Mouse (Mus musculus) cerebellum, adult 18-20 months (tissue): ENCODE data around the gene Shisa4.
"Not testable (repeated sequence)": the region's sequence is repeated elsewhere in the genome, so short reads cannot be mapped to it uniquely, and the experiment has no call there.

Experiments used
- DNase-seq, 2 experiments: peaks; one replicate each; pipeline ENCODE4 v3.0.0; 2021

Gene Shisa4

DNA sequence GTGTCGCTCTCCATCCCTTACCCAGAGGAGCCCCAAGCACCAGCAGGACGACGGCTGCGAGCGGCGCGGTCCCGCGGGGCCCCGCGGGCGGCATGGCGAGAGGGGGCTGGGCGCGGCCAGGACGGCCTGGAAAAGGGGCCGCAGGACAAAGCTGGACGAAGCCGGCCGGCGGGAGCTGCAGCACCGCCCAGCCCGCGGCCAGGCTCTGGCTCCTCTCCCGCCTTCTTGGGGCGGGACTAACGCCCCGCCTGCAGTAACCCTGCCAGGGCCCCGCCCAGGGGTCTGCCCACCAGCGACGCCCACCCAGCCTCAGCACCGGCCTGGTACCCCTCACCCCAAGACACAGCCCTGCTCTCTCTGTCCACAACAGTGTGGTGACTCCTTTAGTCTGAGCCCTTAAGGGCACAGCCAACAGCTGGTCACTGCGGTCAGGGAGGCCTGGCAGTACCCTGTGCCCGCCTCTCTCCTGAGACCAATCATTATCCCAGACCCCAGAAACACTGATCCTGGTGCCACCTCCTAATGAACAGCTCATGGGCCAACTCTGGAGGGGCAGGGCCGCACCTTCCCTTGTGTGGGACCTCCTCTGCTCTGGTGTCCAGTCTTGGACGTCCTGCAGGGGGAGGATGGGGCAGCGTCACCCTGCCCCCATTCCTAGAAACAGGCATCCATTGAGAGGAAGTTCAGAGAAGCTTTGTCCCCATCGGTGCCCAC, at the start of gene Shisa4:
Shisa4 (minus strand) TSS at position 370 of the 714 bp plus-strand sequence.
- peak; percentile 68 to 81 for DNase-seq

DNA sequence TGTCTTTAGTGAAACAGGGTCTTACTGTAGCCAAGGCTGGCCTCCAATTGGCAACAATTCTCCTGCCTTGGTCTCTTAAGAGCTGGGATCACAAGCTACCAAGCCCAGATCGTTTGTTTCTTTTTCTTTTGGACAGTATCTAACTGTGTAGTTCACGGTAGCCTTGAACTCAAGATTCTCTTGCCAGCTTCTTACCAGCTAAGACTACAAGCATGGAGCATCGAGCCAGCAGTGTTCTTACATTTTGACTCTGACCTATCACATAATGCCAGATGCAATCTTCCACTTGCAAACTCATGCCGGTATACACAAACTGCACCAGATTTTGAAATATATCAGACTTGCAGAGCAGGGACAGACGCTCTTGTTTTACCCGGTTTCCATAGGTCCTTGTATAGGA, 47.7 kb upstream of the Shisa4 start:
- DNase-seq, result no peak

DNA sequence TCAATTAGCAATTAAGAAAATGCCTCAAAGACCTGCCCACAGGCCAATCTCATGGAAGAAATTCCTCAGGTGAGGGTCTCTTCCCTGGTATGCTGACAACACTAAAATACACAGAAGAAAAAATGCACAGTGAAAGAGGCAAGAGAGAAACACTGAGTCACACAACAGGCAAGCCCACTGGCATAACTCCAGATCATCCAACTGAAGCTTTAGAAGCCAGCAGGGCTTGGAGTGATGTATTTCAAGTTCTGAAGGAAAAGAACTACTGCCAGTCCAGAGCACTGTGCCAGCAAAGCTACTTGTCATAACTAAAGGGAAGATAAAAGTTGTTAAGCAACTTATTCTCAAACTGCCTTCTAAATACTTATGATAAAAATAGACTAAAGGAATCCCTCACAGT, 39.0 kb upstream of the Shisa4 start:
- DNase-seq, result no peak

DNA sequence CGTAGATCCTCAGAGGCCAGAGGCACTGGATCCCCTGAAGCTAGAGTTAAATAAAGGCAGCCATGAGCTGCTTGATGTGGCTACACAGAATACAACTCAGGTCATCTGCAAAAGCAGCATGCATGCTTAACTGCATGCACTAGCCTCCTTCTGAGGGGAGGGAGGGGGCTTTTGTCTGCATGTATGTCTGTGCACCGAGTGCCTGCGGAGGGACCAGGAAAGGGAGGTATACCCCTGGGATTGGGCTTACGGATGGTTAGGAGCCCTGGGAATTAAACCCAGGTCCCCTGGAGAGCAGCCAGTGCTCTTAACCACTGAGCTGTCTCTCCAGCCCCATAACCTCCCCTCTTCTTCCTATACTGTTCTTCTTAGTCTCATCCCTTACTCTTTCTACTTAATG, 37.1 kb upstream of the Shisa4 start:
- no peak for DNase-seq

DNA sequence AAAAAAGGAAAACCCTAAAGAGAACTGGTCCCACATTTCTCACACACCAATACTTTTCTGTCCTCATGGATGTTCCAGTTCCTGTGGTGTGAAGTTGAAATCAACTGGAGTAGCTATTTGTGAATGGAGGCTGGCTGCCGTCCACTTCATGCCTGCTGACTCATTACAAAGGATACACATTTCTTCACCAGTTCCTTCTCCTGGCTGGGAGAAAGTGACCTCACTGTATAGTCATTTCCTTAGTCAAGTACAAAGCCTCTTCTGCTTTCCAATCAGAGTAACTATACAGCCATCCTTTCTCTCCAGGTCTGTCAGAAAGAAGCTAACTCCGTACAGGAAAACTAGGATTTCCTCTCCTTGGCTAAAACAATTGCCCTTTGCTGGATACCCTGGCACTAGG, 35.9 kb upstream of the Shisa4 start:
- DNase-seq, result no peak

DNA sequence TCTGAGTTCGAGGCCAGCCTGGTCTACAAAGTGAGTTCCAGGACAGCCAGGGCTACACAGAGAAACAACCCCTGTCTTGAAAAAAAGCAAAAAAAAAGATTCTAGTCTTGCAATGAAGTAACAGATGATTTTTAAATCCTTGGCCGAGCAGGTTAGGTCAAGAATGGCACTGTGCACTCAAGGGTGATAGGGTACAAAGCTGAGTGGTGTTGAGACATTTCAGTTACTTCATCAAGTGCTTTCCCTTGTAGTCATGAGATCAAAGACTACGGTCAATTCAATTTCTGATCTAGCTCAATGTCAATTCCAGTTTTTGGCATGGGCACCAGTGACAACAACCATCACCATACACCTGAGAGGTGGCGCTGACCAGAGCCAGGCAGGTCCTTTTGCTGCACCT, 33.9 kb upstream of the Shisa4 start:
- DNase-seq, result no peak

GRCm38 (mm10) chr1:135405356-135405755, 30.3 kb upstream of the Shisa4 start:
- no peak for DNase-seq

GRCm38 (mm10) chr1:135401452-135402110, 26.5 kb upstream of the Shisa4 start:
- no peak for DNase-seq

DNA sequence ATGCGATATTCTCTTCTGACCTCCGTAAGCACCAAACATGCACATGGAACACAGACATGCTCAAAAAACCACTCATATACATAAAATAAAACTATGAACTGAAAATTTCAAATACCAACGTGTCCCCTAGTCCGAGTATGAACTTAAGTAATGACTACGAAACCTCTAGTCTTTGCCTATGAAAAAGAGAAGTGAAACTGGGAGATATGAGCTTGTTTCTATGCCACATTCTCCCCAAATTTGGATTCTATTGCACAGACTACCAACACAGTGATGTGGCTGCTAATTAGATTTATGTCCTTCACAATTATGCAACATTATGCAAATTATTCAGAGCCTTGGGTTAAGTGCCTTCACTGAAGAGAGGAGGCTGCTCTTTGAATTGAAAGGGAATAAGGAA, 24.4 kb upstream of the Shisa4 start:
- DNase-seq, result no peak

- DNase-seq, result no peak
These were observed 10.1 kb upstream of the Shisa4 start for GRCm38 (mm10) chr1:135385161-135385560.

DNA sequence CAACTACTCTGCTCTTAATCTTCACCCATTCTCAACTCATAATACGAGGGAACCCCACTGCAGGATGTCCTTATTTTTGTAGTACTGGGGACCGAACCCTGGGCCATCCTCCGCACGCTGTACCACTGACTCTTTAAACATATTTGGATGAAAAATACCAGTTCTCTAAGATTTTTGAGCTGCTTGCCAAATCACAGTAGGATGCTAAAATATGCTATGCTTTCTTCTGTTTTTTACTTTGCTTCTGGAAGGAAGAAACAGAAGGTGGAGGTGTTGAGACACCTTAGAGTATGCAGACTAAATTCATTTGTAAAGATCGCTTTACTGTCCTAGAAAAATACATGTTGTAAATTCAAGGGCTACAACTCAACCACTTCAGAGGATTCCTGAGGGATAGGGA, 9.1 kb upstream of the Shisa4 start:
- DNase-seq, result no peak

DNA sequence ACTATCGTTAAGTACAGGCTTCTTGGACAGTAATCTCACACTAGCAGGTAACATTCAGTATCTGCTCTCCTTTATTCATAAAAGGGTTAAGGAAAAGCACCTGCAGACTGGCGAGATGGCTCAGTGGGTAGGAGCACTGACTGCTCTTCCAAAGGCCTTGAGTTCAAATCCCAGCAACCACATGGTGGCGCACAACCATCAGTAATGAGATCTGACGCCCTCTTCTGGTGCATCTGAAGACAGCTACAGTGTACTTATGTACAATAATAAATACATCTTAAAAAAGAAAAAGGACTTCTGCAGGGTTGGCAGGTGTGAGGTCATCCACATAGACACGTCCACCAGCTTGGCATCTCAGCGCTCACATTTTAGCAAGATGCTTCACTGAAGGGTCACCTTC, 6.5 kb upstream of the Shisa4 start:
- not testable (repeated sequence) for DNase-seq

GRCm38 (mm10) chr1:135380071-135380991, 5.3 kb upstream of the Shisa4 start:
- DNase-seq, result peak; percentile 56 to 59

GRCm38 (mm10) chr1:135379048-135379447, 4.0 kb upstream of the Shisa4 start:
- DNase-seq, result no peak

DNA sequence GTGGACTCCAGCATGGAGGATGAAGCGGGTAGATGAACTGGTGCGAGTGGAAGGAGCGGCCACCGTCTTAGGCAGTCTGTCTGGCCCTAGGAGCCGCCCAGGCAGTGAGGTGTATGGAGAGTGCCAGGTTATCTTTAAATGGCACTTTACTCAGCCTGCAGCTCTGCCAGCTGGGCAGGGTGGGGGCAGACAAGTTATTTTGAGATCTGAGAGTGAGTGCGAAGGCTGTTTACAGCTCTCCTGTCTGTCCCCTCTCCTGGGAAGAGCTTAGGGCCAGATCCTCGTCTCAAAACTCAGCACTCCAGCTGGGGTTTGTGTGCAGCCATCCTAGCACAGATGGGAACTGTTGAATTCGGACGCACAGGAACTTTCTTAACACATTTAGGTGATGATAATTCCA, 3.5 kb upstream of the Shisa4 start:
- DNase-seq, result no peak

- peak; percentile 63 to 67 for DNase-seq
These were observed 716 bp downstream of the Shisa4 start for GRCm38 (mm10) chr1:135374175-135374867.

- DNase-seq, result no peak
These were observed 1.8 kb downstream of the Shisa4 start for GRCm38 (mm10) chr1:135373171-135373677.

DNA sequence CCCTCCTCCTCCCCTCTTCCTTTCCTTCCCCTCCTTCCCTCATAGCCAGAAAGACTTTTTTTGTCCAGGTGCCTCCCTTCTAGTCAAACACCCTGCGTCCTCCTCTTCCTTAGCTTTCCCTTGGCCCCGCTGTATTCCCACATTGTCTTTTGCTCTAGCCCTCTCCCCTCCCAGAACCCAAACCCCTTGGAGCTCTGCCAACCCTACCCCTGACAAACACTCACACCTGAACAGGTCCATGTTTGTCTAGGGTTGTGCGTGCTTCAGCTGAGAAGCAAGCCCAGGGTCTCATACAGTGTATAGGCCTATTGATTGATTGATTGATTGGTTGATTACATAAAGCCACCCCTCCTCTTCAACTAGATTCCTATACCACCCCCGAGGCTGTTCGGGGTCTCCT, 5.6 kb downstream of the Shisa4 start:
- no peak for DNase-seq

- peak; percentile 61 to 64 for DNase-seq
These were observed 6.1 kb downstream of the Shisa4 start for GRCm38 (mm10) chr1:135368982-135369381.

DNA sequence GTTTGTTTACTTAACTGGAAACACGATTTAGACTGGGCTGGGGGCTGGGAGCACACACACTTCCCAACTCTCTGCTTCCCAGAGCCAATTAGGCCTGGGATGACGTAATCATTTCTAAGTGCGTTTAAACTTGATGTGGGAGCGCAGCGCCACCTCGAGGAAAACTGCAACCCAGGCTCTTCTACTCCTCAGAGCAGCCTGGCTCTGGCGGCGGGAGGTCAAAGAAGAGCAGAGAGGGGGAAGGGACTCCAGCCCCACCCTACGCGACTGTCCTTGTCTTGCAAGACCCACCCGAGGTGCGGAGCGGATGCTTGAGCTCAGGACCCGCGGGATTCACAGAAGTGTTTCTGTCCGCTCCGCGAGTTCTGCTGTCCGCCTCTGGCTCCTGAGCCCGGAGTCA, 6.8 kb downstream of the Shisa4 start:
- DNase-seq, result peak; percentile 92

- DNase-seq, result no peak
These were observed 7.4 kb downstream of the Shisa4 start for GRCm38 (mm10) chr1:135367595-135367994.

GRCm38 (mm10) chr1:135367005-135367404, 8.0 kb downstream of the Shisa4 start:
- no peak for DNase-seq

- DNase-seq, result no peak
These were observed 8.7 kb downstream of the Shisa4 start for GRCm38 (mm10) chr1:135366380-135366779.
